Mouse (Mus musculus) neural tube, embryonic 15.5 days (tissue): ENCODE data around the gene Gal3st3. TPM values are rescaled to one million over a fixed set of nuclear protein-coding genes. Genes with fewer than 3 reads are reported as not detected.
"Not testable (repeated sequence)": the region's sequence is repeated elsewhere in the genome, so short reads cannot be mapped to it uniquely, and the experiment has no call there.

Experiments
- ATAC-seq: fragments of 200-750 bp; cut with Nextera tagmentation; 2 replicates; pipeline ENCODE4 v1.8.0; 2017; ENCODE audit warnings: mild to moderate bottlenecking, moderate TSS enrichment, moderate library complexity; ENCODE audit not compliant: low FRiP score
- H3K27ac ChIP-seq: fragments of 300-500 bp; sonication (generic); replicated peaks from 2 replicates; pipeline ENCODE4 v1.5.1; 2015; ENCODE audit warnings: mild to moderate bottlenecking, inconsistent platforms
- H3K27me3 ChIP-seq: fragments of 300-500 bp; sonication (generic); replicated peaks from 2 replicates; pipeline ENCODE4 v1.6.1; 2015; ENCODE audit warnings: inconsistent platforms
- H3K36me3 ChIP-seq: fragments of 300-500 bp; sonication (generic); 2 replicates; pipeline ENCODE4 v1.6.1; 2015; ENCODE audit warnings: inconsistent platforms
- H3K4me1 ChIP-seq: fragments of 300-500 bp; sonication (generic); 2 replicates; pipeline ENCODE4 v1.6.1; 2015; ENCODE audit warnings: inconsistent platforms
- H3K4me2 ChIP-seq: fragments of 300-500 bp; sonication (generic); 2 replicates; pipeline ENCODE4 v1.6.1; 2015; ENCODE audit warnings: inconsistent platforms, mild to moderate bottlenecking, moderate library complexity
- H3K4me3 ChIP-seq: fragments of 300-500 bp; sonication (generic); replicated peaks from 2 replicates; pipeline ENCODE4 v1.5.1; 2015; ENCODE audit warnings: mild to moderate bottlenecking, inconsistent platforms
- H3K9ac ChIP-seq: fragments of 300-500 bp; sonication (generic); replicated peaks from 2 replicates; pipeline ENCODE4 v1.6.1; 2015; ENCODE audit warnings: mild to moderate bottlenecking, inconsistent platforms
- H3K9me3 ChIP-seq: fragments of 300-500 bp; sonication (generic); replicated peaks from 2 replicates; pipeline ENCODE4 v1.6.1; 2016; ENCODE audit warnings: inconsistent platforms
- WGBS: fragments of 180-500 bp; shearing (Covaris S2); methylation state at CpG from one replicate; pipeline ENCODE4 v1.1.7; 2015; ENCODE audit warnings: mixed read lengths; 5-methylcytosine and 5-hydroxymethylcytosine counted together
- polyA plus RNA-seq: library from polyadenylated mRNA; unstranded; fragments of >200 nt; fragmentation: Nextera tagmentation; extraction: Ambion mirVana; gene quantifications from 2 replicates; pipeline ENCODE4 v1.2.1, GENCODE M21; 2015

Gal3st3 gene
- polyA plus RNA-seq, 1 experiment from 2014 or later = 42.0 TPM

DNA sequence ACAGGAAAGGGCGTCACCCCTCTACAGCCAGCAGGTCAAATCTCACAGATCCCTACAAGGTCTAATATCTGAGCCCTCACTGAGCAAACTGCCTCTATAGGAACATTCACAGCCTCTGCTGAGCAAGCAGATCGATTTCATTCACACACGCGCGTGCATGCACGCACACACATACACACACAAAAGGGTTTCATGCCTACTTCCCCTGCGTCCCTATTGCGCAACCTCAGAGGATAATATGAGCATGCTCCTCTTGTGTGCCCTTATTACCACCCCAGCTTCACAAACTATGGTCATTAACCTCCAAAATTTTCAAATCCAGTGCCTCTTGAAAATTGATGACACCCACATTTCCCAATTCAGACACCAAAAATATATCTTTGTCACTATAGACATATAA, 15.1 kb downstream of the Gal3st3 start:
- Histone ChIP-seq H3K27me3 (no peaks in the 10 kb centered on the region), H3K9me3 (no peaks in the 10 kb centered on the region), H3K27ac (no peak overlapping the region), H3K4me1 (no peaks in the 10 kb centered on the region), H3K4me2 (no peak overlapping the region), H3K36me3 (peaks cover 4% of the 10 kb centered on the region; the same call in 1 of the 2 replicates), H3K4me3 (no peak overlapping the region), H3K9ac (no peak overlapping the region)
- 90% methylated on average over 8 of the region's 8 CpGs for WGBS
- ATAC-seq = no peak

GRCm38 (mm10) chr19:5323801-5324200, 25.7 kb downstream of the Gal3st3 start:
- Histone ChIP-seq H3K36me3 (no peaks in the 10 kb centered on the region), H3K4me3 (no peak overlapping the region), H3K9me3 (no peaks in the 10 kb centered on the region), H3K9ac (no peak overlapping the region), H3K4me2 (no peak overlapping the region), H3K4me1 (no peaks in the 10 kb centered on the region), H3K27me3 (no peaks in the 10 kb centered on the region), H3K27ac (no peak overlapping the region)
- WGBS = 58% methylated on average over 17 of the region's 17 CpGs
- no peak for ATAC-seq

- Histone ChIP-seq H3K4me2 (no peak overlapping the region), H3K4me3 (no peak overlapping the region), H3K4me1 (no peaks in the 10 kb centered on the region), H3K27me3 (no peaks in the 10 kb centered on the region), H3K27ac (no peak overlapping the region), H3K36me3 (no peaks in the 10 kb centered on the region), H3K9ac (no peak overlapping the region), H3K9me3 (no peaks in the 10 kb centered on the region)
- ATAC-seq = no peak
- WGBS = 78% methylated on average over 19 of the region's 19 CpGs
These were observed 29.8 kb downstream of the Gal3st3 start for GRCm38 (mm10) chr19:5327970-5328369.

GRCm38 (mm10) chr19:5334741-5335140, 36.6 kb downstream of the Gal3st3 start:
- Histone ChIP-seq H3K9me3 (no peaks in the 10 kb centered on the region), H3K4me1 (no peaks in the 10 kb centered on the region), H3K27ac (no peak overlapping the region), H3K4me3 (no peak overlapping the region), H3K4me2 (no peak overlapping the region), H3K36me3 (no peaks in the 10 kb centered on the region), H3K27me3 (no peaks in the 10 kb centered on the region), H3K9ac (no peak overlapping the region)
- no peak for ATAC-seq
- WGBS = 75% methylated on average over 5 of the region's 5 CpGs

GRCm38 (mm10) chr19:5335441-5335840, 37.3 kb downstream of the Gal3st3 start, which contains the start of gene Catsper1:
Gene Catsper1, plus strand, starts transcription at chr19:5335741.
- Histone ChIP-seq H3K4me2 (no peak within 1 kb of the TSS), H3K27me3 (no peaks in the 10 kb centered on the region), H3K36me3 (no peaks in the 10 kb centered on the region), H3K4me3 (no peak within 1 kb of the TSS), H3K9me3 (no peaks in the 10 kb centered on the region), H3K4me1 (no peaks in the 10 kb centered on the region), H3K27ac (no peak within 1 kb of the TSS), H3K9ac (no peak within 1 kb of the TSS)
- 88% methylated on average over 6 of the region's 6 CpGs for WGBS
- no peak for ATAC-seq

- ATAC-seq = no peak
- Histone ChIP-seq H3K36me3 (no peaks in the 10 kb centered on the region), H3K4me2 (no peak overlapping the region), H3K9me3 (no peaks in the 10 kb centered on the region), H3K27me3 (no peaks in the 10 kb centered on the region), H3K4me1 (no peaks in the 10 kb centered on the region), H3K4me3 (no peak overlapping the region), H3K9ac (no peak overlapping the region), H3K27ac (no peak overlapping the region)
- 23% methylated on average over 5 of the region's 5 CpGs for WGBS
These were observed 39.8 kb downstream of the Gal3st3 start for GRCm38 (mm10) chr19:5337975-5338374.

DNA sequence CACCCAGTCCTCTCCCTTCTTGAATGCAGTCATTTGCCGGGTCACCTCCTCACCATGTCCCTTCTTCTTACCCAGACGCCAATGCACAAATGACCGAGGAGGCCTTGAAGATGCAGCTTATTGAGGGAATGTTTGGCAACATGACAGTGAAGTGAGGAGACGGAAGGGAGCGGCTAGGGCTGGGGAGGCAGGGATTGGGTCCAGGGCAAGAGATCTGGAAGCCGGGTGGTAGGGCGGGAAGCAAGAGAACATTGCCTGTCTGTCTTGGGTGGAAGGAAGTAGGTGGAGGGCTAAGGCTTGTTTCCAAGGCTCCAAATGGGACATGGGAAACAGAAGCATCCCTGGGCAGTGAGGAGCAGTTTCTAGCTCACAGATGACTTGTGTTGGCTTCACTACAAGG, 43.2 kb downstream of the Gal3st3 start:
- no peaks in the 10 kb centered on the region for H3K27me3 ChIP-seq
- H3K9ac ChIP-seq = no peak overlapping the region
- H3K4me1 ChIP-seq = no peaks in the 10 kb centered on the region
- no peaks in the 10 kb centered on the region for H3K36me3 ChIP-seq
- ATAC-seq = no peak
- 87% methylated on average over 7 of the region's 7 CpGs for WGBS
- H3K9me3 ChIP-seq = no peaks in the 10 kb centered on the region
- H3K4me3 ChIP-seq = no peak overlapping the region
- H3K27ac ChIP-seq = no peak overlapping the region
- no peak overlapping the region for H3K4me2 ChIP-seq

GRCm38 (mm10) chr19:5345297-5346131, 47.4 kb downstream of the Gal3st3 start:
- H3K4me1 ChIP-seq = peaks cover 6% of the 10 kb centered on the region
- H3K4me2 ChIP-seq = no peak overlapping the region
- no peak overlapping the region for H3K27ac ChIP-seq
- no peaks in the 10 kb centered on the region; the same call in 1 of the 2 replicates for H3K27me3 ChIP-seq
- H3K9me3 ChIP-seq = no peaks in the 10 kb centered on the region
- no peak overlapping the region for H3K4me3 ChIP-seq
- no peak overlapping the region for H3K9ac ChIP-seq
- ATAC-seq = no peak
- H3K36me3 ChIP-seq = no peaks in the 10 kb centered on the region
- WGBS = 76% methylated on average over 6 of the region's 6 CpGs

DNA sequence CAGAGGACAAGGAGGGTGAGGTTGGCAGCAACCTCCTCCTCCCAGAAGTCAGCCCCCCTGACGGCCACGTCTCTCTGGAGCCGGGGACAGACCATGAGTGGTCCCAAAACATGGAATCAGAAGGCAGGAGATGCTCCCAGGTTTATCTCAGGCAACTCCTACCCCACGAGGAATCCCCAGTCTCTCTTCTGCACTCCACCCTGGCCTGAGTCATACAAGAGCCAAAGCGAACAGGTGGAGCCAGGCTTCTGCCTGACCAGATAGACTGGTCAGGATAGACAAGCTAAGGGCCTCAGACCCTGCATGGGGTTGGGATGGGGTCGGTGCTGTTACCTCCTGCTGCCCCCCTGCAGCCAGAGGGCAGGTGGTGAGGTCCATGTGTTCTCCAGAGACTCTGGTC, 49.9 kb downstream of the Gal3st3 start:
- no peak overlapping the region for H3K4me2 ChIP-seq
- H3K27ac ChIP-seq = no peak overlapping the region
- no peaks in the 10 kb centered on the region for H3K36me3 ChIP-seq
- 81% methylated on average over 6 of the region's 6 CpGs for WGBS
- H3K4me3 ChIP-seq = no peak overlapping the region
- H3K9ac ChIP-seq = no peak overlapping the region
- no peaks in the 10 kb centered on the region; the same call in 1 of the 2 replicates for H3K27me3 ChIP-seq
- ATAC-seq = no peak
- H3K9me3 ChIP-seq = no peaks in the 10 kb centered on the region
- peaks cover 6% of the 10 kb centered on the region for H3K4me1 ChIP-seq

GRCm38 (mm10) chr19:5348526-5349501, 50.7 kb downstream of the Gal3st3 start:
- no peaks in the 10 kb centered on the region for H3K9me3 ChIP-seq
- H3K4me1 ChIP-seq = peaks cover 6% of the 10 kb centered on the region
- peak overlapping the region; percentile 79 for H3K4me2 ChIP-seq
- H3K27ac ChIP-seq = no peak overlapping the region
- H3K9ac ChIP-seq = peak overlapping the region; percentile 57
- WGBS = 4% methylated on average over 34 of the region's 34 CpGs
- H3K27me3 ChIP-seq = no peaks in the 10 kb centered on the region; the same call in 1 of the 2 replicates
- H3K4me3 ChIP-seq = peak overlapping the region; percentile 39
- no peaks in the 10 kb centered on the region for H3K36me3 ChIP-seq
- ATAC-seq = no peak; the same call in 1 of the 2 replicates

DNA sequence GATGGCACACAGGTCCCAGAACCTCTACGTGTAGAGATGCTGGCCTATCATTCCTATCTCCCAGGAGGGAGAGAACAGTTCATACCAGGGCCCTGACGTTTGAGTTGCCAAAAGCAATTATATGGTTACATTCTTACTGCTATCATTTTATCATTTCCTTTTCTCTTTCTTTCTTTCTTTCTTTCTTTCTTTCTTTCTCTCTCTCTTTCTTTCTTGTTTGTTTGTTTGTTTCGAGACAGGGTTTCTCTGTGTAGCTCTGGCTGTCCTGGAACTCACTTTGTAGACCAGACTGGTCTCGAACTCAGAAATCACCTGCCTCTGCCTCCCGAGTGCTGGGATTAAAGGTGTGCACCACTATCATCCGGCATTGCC, 51.4 kb downstream of the Gal3st3 start, which contains the start of gene Cst6:
TSS of gene Cst6 (minus strand) at position 73 of the 372 bp plus-strand sequence.
- H3K4me1 ChIP-seq, H3K9me3 ChIP-seq, H3K36me3 ChIP-seq, ATAC-seq, H3K27me3 ChIP-seq, H3K27ac ChIP-seq: not testable (repeated sequence)
- Histone ChIP-seq H3K4me3 (peak within 1 kb of the TSS; percentile 39), H3K9ac (peak within 1 kb of the TSS; percentile 57), H3K4me2 (peak within 1 kb of the TSS; percentile 79)
- WGBS = 59% methylated on average over 6 of the region's 6 CpGs
